Mouse (Mus musculus) ES-E14 (cell line): ENCODE measurements around the gene Grip2.

Experiments used
- HCFC1 ChIP-seq: IDR thresholded peaks from 2 replicates; pipeline ENCODE4 v1.6.1; 2012; ENCODE audit warnings: low read length, inconsistent platforms, borderline replicate concordance; ENCODE audit not compliant: insufficient read depth
- ZC3H11A ChIP-seq: IDR thresholded peaks from 2 replicates; pipeline ENCODE4 v1.6.1; 2012; ENCODE audit warnings: low read depth, mild to moderate bottlenecking, inconsistent platforms, low read length, borderline replicate concordance
- ZNF384 ChIP-seq: IDR thresholded peaks from 2 replicates; pipeline ENCODE4 v1.6.1; 2012; ENCODE audit warnings: low read depth, low read length, inconsistent platforms

DNA sequence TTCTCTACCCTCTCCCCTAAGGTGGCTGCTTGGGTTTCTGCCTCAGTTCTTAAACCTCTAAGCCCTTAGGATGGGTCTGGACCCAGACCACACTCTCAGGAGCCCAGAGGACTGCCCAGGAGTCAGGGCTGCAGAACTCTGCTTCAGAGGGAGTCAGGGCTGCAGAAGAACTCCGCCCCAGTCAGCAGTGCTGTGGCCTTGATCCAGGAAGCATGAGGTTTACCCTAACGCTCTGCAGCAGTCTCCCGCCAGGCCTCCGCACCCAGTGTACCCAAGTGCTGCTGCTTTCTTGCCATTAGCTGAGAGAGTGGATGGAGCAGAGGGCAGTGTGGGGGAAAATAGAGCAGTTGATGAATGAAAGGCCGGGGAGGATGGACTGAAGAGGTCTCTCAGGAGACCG, 19.0 kb downstream of the Grip2 start:
- TF ChIP-seq HCFC1 (no peak), ZNF384 (no peak), ZC3H11A (no peak)
